Mouse (Mus musculus) hindbrain, embryonic 14.5 days (tissue): ENCODE measurements around the gene Cacna1c. TPM values are rescaled to one million over a fixed set of nuclear protein-coding genes. Genes with fewer than 3 reads are reported as not detected.
A peak's percentile ranks its signal among the peaks of the same experiment; 100 is the strongest.

Source experiments
- ATAC-seq: fragments of 200-750 bp; cut with Nextera tagmentation; 2 replicates; pipeline ENCODE4 v1.8.0; 2017; ENCODE audit warnings: moderate number of reproducible peaks, mild to moderate bottlenecking, moderate TSS enrichment, moderate library complexity; ENCODE audit not compliant: low FRiP score
- DNase-seq: peaks from one replicate; pipeline ENCODE4 v3.0.0-alpha.2; 2015; ENCODE audit warnings: low spot score
- H3K27ac ChIP-seq: fragments of 300-500 bp; sonication (generic); 2 replicates; pipeline ENCODE4 v1.5.1; 2014; ENCODE audit warnings: mild to moderate bottlenecking, moderate library complexity
- H3K27me3 ChIP-seq: fragments of 300-500 bp; sonication (generic); 2 replicates; pipeline ENCODE4 v1.6.1; 2014; ENCODE audit warnings: mild to moderate bottlenecking, low read length, mixed read lengths; ENCODE audit not compliant: control insufficient read depth, insufficient read depth
- H3K36me3 ChIP-seq: fragments of 300-500 bp; sonication (generic); replicated peaks from 2 replicates; pipeline ENCODE4 v1.6.1; 2014; ENCODE audit not compliant: control insufficient read depth, insufficient read depth
- H3K4me1 ChIP-seq: fragments of 300-500 bp; sonication (generic); replicated peaks from 2 replicates; pipeline ENCODE4 v1.6.1; 2014; ENCODE audit warnings: antibody characterized with exemption, low read length, mixed read lengths; ENCODE audit not compliant: control insufficient read depth, insufficient read depth
- H3K4me2 ChIP-seq: fragments of 300-500 bp; sonication (generic); replicated peaks from 2 replicates; pipeline ENCODE4 v1.6.1; 2014; ENCODE audit warnings: mild to moderate bottlenecking, moderate library complexity
- H3K4me3 ChIP-seq: fragments of 300-500 bp; sonication (generic); replicated peaks from 2 replicates; pipeline ENCODE4 v1.5.1; 2014; ENCODE audit warnings: mild to moderate bottlenecking, low read length
- H3K9ac ChIP-seq: fragments of 300-500 bp; sonication (generic); 2 replicates; pipeline ENCODE4 v1.6.1; 2014
- H3K9me3 ChIP-seq: fragments of 300-500 bp; sonication (generic); 2 replicates; pipeline ENCODE4 v1.6.1; 2016; ENCODE audit warnings: low read length; ENCODE audit not compliant: control insufficient read depth
- WGBS: fragments of 180-500 bp; shearing (Covaris S2); extraction: QIAGEN DNeasy Blood & Tissue Kit; methylation state at CpG from one replicate; pipeline ENCODE4 v1.1.7; 2014; 5-methylcytosine and 5-hydroxymethylcytosine counted together
- polyA plus RNA-seq: library from polyadenylated mRNA; unstranded; fragments of >200 nt; fragmentation: Nextera tagmentation; extraction: Ambion mirVana; gene quantifications from 2 replicates; pipeline ENCODE4 v1.2.1, GENCODE M21; 2014

Cacna1c gene
- polyA plus RNA-seq, 1 experiment from 2014 or later, result 10.1 TPM

- Histone ChIP-seq H3K27me3 (no peaks in the 10 kb centered on the region), H3K4me2 (no peak overlapping the region), H3K27ac (no peak overlapping the region), H3K4me3 (no peak overlapping the region), H3K4me1 (no peaks in the 10 kb centered on the region), H3K9me3 (no peaks in the 10 kb centered on the region), H3K9ac (no peak overlapping the region), H3K36me3 (0 out of 2 replicates have a peak, but pooled peaks cover 7% of the 10 kb centered on the region)
- no peak for ATAC-seq
- no peak for DNase-seq
- WGBS, result 84% methylated on average over 4 of the region's 4 CpGs
These were observed 501.6 kb downstream of the Cacna1c start for GRCm38 (mm10) chr6:118694626-118695025.

GRCm38 (mm10) chr6:118689447-118689846 is 506.8 kb downstream of the Cacna1c start:
- no peak for DNase-seq
- no peak for ATAC-seq

GRCm38 (mm10) chr6:118688856-118689255 is 507.4 kb downstream of the Cacna1c start:
- Histone ChIP-seq H3K27ac (no peak overlapping the region), H3K9me3 (no peaks in the 10 kb centered on the region), H3K4me3 (no peak overlapping the region), H3K4me1 (no peaks in the 10 kb centered on the region), H3K36me3 (peaks cover 4% of the 10 kb centered on the region; the same call in 1 of the 2 replicates), H3K27me3 (no peaks in the 10 kb centered on the region), H3K4me2 (no peak overlapping the region), H3K9ac (no peak overlapping the region)
- 87% methylated on average over 5 of the region's 5 CpGs for WGBS
- ATAC-seq, result no peak
- DNase-seq, result no peak

More at GRCm38 (mm10) chr6:118689447-118689846, 506.8 kb downstream of the Cacna1c start:
- Histone ChIP-seq H3K27ac (no peak overlapping the region), H3K4me3 (no peak overlapping the region), H3K4me2 (no peak overlapping the region), H3K36me3 (no peaks in the 10 kb centered on the region), H3K9me3 (no peaks in the 10 kb centered on the region), H3K27me3 (no peaks in the 10 kb centered on the region), H3K4me1 (no peaks in the 10 kb centered on the region), H3K9ac (no peak overlapping the region)
- 90% methylated on average over 3 of the region's 3 CpGs for WGBS

- H3K27ac ChIP-seq, result no peak overlapping the region
- WGBS, result 32% methylated on average over 6 of the region's 6 CpGs
- ATAC-seq (peak; percentile 34; the same call in 1 of the 2 replicates), DNase-seq (peak; percentile 27)
- no peaks in the 10 kb centered on the region for H3K27me3 ChIP-seq
- H3K36me3 ChIP-seq, result peaks cover 12% of the 10 kb centered on the region; the same call in 1 of the 2 replicates
- no peaks in the 10 kb centered on the region for H3K9me3 ChIP-seq
- no peak overlapping the region for H3K9ac ChIP-seq
- no peaks in the 10 kb centered on the region for H3K4me1 ChIP-seq
- no peak overlapping the region for H3K4me2 ChIP-seq
- H3K4me3 ChIP-seq, result no peak overlapping the region
These were observed 515.4 kb downstream of the Cacna1c start for GRCm38 (mm10) chr6:118680814-118681213.

- WGBS, result 91% methylated on average over 10 of the region's 10 CpGs
- Histone ChIP-seq H3K27ac (no peak overlapping the region), H3K27me3 (no peaks in the 10 kb centered on the region), H3K4me2 (no peak overlapping the region), H3K9ac (no peak overlapping the region), H3K9me3 (no peaks in the 10 kb centered on the region), H3K36me3 (peaks cover 13% of the 10 kb centered on the region; the same call in 1 of the 2 replicates), H3K4me1 (no peaks in the 10 kb centered on the region), H3K4me3 (no peak overlapping the region)
- no peak for ATAC-seq
- DNase-seq, result no peak
These were observed 518.2 kb downstream of the Cacna1c start for GRCm38 (mm10) chr6:118678031-118678430.

- H3K27me3 ChIP-seq, result no peaks in the 10 kb centered on the region
- no peak for DNase-seq
- no peak overlapping the region for H3K4me2 ChIP-seq
- ATAC-seq, result no peak
- peaks cover 12% of the 10 kb centered on the region; the same call in 1 of the 2 replicates for H3K36me3 ChIP-seq
- no peaks in the 10 kb centered on the region for H3K4me1 ChIP-seq
- H3K27ac ChIP-seq, result no peak overlapping the region
- WGBS, result 85% methylated on average over 6 of the region's 6 CpGs
- no peaks in the 10 kb centered on the region for H3K9me3 ChIP-seq
- H3K4me3 ChIP-seq, result no peak overlapping the region
- H3K9ac ChIP-seq, result no peak overlapping the region
These were observed 518.9 kb downstream of the Cacna1c start for GRCm38 (mm10) chr6:118677306-118677705.

- H3K27ac ChIP-seq, result no peak overlapping the region
- H3K4me1 ChIP-seq, result no peaks in the 10 kb centered on the region
- H3K4me3 ChIP-seq, result no peak overlapping the region
- peaks cover 15% of the 10 kb centered on the region; the same call in 1 of the 2 replicates for H3K36me3 ChIP-seq
- no peaks in the 10 kb centered on the region for H3K9me3 ChIP-seq
- no peak overlapping the region for H3K9ac ChIP-seq
- ATAC-seq, result no peak
- 85% methylated on average over 4 of the region's 4 CpGs for WGBS
- no peak for DNase-seq
- no peaks in the 10 kb centered on the region for H3K27me3 ChIP-seq
- no peak overlapping the region for H3K4me2 ChIP-seq
These were observed 521.4 kb downstream of the Cacna1c start for GRCm38 (mm10) chr6:118674781-118675180.

GRCm38 (mm10) chr6:118673974-118674695 is 522.1 kb downstream of the Cacna1c start:
- Histone ChIP-seq H3K4me2 (no peak overlapping the region), H3K9ac (no peak overlapping the region), H3K27me3 (no peaks in the 10 kb centered on the region), H3K4me3 (no peak overlapping the region), H3K9me3 (no peaks in the 10 kb centered on the region), H3K27ac (no peak overlapping the region), H3K4me1 (no peaks in the 10 kb centered on the region), H3K36me3 (peaks cover 21% of the 10 kb centered on the region; the same call in 1 of the 2 replicates)
- DNase-seq (no peak), ATAC-seq (no peak)
- WGBS, result 81% methylated on average over 12 of the region's 12 CpGs

- DNase-seq, result no peak
These were observed 542.9 kb downstream of the Cacna1c start for GRCm38 (mm10) chr6:118653331-118653730.

More at GRCm38 (mm10) chr6:118653331-118653730, 542.9 kb downstream of the Cacna1c start:
- 86% methylated on average over 4 of the region's 4 CpGs for WGBS
- no peak for ATAC-seq
- Histone ChIP-seq H3K4me1 (no peaks in the 10 kb centered on the region), H3K27me3 (no peaks in the 10 kb centered on the region), H3K9me3 (no peaks in the 10 kb centered on the region), H3K36me3 (peaks cover 59% of the 10 kb centered on the region), H3K4me2 (no peak overlapping the region), H3K27ac (no peak overlapping the region), H3K9ac (no peak overlapping the region), H3K4me3 (no peak overlapping the region)
